Mouse (Mus musculus) myocyte (in vitro differentiated cells): ENCODE results near the gene Etnk2.

ENCODE experiments used
- CEBPB ChIP-seq: IDR thresholded peaks from 2 replicates; pipeline ENCODE4 v1.6.1; 2011; ENCODE audit warnings: mild to moderate bottlenecking, moderate library complexity; ENCODE audit not compliant: poor library complexity, insufficient read depth, severe bottlenecking
- E2F4 ChIP-seq: IDR thresholded peaks from one replicate; pipeline ENCODE4 v1.6.1; 2011; ENCODE audit warnings: mild to moderate bottlenecking, control low read depth, moderate library complexity; ENCODE audit not compliant: insufficient read depth
- MAX ChIP-seq: IDR thresholded peaks from one replicate; pipeline ENCODE4 v1.6.1; 2011; ENCODE audit warnings: low read depth, mild to moderate bottlenecking, control low read depth
- MYOD1 ChIP-seq, 3 experiments: IDR thresholded peaks; one replicate each; pipeline ENCODE4 v1.6.1; 2011; ENCODE audit warnings: control low read depth in 2 of 3, low read depth in 2 of 3, mild to moderate bottlenecking in 2 of 3, moderate library complexity in 1 of 3; ENCODE audit not compliant: insufficient read length in 2 of 3, control insufficient read depth in 1 of 3
- MYOG ChIP-seq, 3 experiments: IDR thresholded peaks; one replicate each; pipeline ENCODE4 v1.6.1; 2011; ENCODE audit warnings: control low read depth in 2 of 3, low read depth in 2 of 3, mild to moderate bottlenecking in 2 of 3; ENCODE audit not compliant: insufficient read length in 2 of 3, control insufficient read depth in 1 of 3, insufficient read depth in 1 of 3
- POLR2A ChIP-seq: IDR thresholded peaks from one replicate; pipeline ENCODE4 v1.6.1; 2011; ENCODE audit warnings: low read depth, mild to moderate bottlenecking, control low read depth, moderate library complexity; ENCODE audit not compliant: insufficient read length
- POLR2AphosphoS2 ChIP-seq: IDR thresholded peaks from one replicate; pipeline ENCODE4 v1.6.1; 2011; ENCODE audit warnings: low read depth, control low read depth; ENCODE audit not compliant: insufficient read length
- TCF12 ChIP-seq: IDR thresholded peaks from one replicate; pipeline ENCODE4 v1.6.1; 2011; ENCODE audit warnings: mild to moderate bottlenecking, control low read depth; ENCODE audit not compliant: poor library complexity, insufficient read depth, severe bottlenecking
- USF1 ChIP-seq: IDR thresholded peaks from one replicate; pipeline ENCODE4 v1.6.1; 2011; ENCODE audit warnings: low read depth, mild to moderate bottlenecking, control low read depth, moderate library complexity

- TF ChIP-seq MAX, result no peak
- TF ChIP-seq POLR2A, result no peak
- TF ChIP-seq TCF12, result no peak
- TF ChIP-seq CEBPB, result no peak
- no peak for TF ChIP-seq USF1
- no peak for TF ChIP-seq POLR2AphosphoS2
- TF ChIP-seq MYOD1 (IDR thresholded peaks at IDR 0.05; ENCODE audit: control insufficient read depth in 1 of 3, insufficient read length in 2 of 3, low read depth in 2 of 3), result no peak
- TF ChIP-seq E2F4, result no peak
- no peak for TF ChIP-seq MYOG (IDR thresholded peaks at IDR 0.05; ENCODE audit: control insufficient read depth in 1 of 3, insufficient read depth in 1 of 3, insufficient read length in 2 of 3, low read depth in 2 of 3)
Observed at GRCm38 (mm10) chr1:133382008-133382407, 18.6 kb downstream of the Etnk2 start.
